Mouse (Mus musculus) forelimb bud, embryonic 11.5 days (tissue): ENCODE data around the gene Il34.
A peak's percentile ranks its signal among the peaks of the same experiment; 100 is the strongest.
"Not testable (repeated sequence)": the region's sequence is repeated elsewhere in the genome, so short reads cannot be mapped to it uniquely, and the experiment has no call there.

Source experiments
- DNase-seq: peaks from one replicate; pipeline ENCODE4 v3.0.0-alpha.2; 2012; ENCODE audit warnings: low read depth, low spot score

Il34 gene

DNA sequence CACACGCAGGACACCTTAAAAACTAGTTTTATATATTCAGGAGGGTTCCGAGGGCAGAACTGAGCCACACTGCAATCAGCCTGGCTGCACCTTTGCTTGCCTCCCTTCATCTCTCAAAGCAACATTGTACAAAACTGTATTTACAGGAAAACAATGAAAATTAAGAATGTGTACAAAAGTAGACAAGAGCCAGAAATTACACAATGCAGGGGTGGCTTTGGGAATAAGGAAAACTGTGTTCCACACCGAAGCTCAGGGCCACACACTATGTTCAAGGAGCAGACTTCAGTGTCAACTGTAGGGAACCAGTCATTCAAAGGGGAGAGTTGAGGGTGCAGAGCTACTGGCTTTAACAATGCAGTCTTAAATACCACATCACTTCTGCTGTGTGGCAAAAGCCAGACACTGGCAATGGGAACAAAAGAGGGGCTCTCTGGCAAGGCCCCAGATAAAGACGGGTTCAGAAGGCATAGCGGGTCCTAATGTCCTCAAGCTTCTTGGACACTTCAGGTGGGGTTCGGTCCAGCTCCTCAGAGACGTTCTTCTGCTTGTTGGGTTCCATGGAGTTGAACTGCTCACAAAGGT is 4.8 kb upstream of the Il34 start:
- DNase-seq = no peak

DNA sequence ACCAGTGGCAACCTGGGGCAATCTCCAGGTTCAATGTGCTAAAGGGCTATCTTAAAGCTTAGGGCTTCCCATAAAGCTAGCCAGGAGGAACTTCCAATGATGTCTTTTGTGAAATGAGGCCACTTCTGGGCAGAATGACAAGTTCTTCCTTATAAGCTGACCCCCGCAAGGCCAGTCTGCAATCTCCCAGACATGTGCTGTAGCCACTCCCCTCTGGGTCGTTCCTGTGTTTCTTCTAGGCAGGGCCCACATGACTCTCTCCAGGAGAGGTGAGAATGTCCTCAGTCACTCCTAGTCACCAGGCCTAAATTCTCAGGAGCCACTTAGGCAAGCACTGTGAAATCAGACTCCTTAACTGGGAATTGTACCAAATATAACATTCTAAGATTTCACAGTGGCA is 4.1 kb upstream of the Il34 start:
- DNase-seq = no peak

DNA sequence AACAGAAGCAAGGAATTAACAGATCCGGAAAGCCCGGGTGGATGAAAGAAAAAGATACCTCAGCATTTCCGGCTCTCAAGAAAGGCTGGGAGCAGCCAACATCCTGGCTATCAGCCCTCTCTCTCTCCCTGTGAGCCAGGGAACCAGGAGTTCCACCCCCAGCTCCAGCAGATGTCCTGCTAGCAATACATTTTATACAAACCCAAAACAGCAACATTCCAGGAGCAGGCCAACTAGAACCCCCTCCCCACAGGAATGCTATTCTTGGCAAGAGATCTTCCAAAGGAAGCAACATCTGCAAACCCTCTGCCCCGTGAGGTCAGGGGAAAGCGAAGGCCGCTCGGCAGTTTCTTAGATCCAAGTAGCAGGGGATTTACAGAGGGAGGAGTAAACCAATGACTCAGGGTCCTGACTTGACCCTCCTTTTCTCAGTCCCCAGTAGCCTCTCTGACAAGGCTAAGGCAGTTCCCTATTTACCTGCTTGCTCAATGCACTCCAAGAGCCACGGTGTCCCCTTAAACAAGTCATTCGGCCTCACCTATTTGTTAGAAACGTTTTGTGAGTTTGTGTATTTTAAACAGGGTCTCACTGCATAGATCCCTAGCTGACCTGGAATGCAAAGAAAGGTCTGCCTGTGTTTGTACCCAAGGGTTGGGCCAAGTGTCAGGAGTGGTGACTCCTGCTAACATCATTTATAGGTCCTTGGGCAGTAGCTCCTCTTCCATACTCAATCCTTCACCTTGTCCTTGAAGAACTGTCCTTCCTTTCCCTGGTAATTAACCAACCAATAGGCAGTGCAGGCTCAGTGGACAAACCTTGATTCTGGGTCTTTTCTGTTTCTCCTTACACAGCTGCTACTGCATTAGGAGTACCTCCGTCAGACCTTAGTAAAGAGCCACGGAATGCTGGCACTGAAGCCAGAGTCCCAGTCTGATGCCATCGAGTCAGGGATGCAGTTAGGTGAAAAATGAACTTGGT is 3.1 kb upstream of the Il34 start:
- DNase-seq = peak; percentile 7

DNA sequence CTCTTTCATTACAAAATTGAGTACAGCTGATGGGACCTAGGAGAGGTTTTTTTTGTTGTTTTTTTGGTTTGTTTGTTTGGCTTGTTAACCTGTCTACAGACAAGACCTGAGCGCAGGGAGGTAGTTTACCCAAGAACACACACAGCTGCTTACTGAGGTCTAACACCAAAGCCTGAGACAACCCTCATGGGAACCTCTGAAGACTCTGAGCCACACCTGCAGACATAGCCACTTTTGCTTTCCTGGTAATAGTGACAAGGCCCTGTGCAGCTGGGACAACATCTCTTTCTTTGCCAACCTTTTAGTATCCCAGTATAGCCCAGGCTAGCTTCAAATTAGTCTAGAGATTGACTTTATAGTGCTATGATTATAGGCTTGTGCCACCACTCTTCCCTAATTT is 422 bp upstream of the Il34 start:
- no peak for DNase-seq

DNA sequence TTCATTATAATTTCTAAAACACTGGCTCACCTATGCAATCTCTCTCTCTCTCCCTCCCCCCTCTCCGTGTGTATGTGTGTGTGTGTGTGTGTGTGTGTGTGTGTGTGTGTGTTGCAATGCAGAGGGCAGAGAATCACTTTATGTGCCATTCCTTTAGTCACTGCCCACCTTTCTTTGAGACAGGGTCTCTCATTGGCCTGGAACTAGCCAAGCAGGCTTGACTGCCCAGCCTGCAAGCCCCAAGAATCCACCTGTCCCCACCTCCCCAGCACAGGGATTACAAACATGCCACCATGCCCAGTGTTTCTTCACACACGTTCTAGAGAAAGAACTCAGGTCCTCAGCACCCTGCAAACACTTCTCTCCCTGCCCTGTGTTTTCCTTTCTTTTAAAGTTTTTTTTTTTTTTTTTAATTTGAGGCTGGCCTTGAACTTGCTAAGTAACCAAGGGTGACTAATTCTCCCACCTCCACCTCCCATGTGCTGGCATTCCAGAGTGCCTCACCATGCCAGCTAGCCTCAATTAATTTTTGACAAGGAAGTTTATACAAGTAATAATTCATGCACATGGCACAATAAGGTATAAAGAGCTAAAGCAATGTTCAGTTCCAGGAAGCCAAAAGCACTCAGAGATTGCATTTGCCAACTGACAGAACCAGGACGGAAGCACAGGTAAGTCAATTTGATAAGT is 754 bp downstream of the Il34 start:
- no peak for DNase-seq

DNA sequence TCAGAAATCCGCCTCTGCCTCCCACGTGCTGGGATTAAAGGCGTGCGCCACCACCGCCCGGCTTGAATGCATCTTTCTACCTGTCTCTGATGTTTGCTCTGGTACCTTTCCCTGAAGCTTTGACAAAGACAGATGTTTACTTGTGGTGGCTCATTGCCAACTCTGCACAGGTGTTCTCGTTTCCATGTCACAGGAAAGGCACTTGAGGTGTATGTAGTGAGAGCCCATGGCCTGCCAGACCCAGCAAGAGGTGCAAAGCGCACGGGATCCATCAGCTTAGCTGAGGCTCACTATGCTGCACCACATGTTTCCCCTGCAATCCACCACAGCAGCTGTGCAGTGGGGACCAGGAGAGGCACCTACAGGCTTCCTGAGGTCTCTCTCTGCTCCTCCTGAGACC is 1.9 kb downstream of the Il34 start:
- DNase-seq = no peak

DNA sequence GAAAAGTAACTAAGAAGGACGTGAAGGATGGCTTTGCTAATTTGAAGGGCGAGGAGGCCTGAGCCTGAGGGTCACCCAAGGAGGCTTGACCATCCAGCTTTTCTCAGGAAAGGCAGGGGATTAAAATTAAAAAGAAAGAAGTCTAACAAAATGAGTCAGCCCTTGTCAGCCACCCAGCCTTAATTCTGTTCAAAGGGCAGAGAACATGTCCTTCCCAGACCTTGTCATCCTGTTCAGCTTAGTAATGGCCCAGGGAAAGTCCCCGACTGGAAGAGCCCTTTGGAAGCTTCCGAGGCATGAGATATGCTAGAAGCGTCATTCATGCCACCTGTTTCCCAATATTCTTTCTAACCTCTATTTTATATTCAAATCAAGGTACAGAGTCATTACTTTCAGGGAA is 2.7 kb downstream of the Il34 start:
- DNase-seq = no peak

DNA sequence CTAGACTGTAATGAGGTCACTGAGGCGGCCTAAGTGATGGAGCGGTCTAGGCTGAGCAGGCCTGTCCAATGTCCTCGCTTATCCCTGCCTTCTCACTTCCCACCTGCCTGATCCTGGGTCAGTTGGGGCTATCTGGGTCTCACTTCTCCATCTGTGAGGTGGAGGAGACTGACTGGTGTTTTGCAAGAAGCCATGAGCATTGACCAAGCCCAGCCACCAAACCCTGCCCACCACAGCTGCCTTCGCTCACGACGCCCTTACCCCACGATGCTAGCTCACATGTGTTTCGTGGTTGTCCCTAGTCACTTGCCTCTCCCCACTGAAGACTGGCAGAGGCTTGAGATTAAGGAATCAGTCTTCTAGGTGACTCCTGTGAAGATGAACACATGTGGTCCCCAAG is 8.6 kb downstream of the Il34 start:
- no peak for DNase-seq

DNA sequence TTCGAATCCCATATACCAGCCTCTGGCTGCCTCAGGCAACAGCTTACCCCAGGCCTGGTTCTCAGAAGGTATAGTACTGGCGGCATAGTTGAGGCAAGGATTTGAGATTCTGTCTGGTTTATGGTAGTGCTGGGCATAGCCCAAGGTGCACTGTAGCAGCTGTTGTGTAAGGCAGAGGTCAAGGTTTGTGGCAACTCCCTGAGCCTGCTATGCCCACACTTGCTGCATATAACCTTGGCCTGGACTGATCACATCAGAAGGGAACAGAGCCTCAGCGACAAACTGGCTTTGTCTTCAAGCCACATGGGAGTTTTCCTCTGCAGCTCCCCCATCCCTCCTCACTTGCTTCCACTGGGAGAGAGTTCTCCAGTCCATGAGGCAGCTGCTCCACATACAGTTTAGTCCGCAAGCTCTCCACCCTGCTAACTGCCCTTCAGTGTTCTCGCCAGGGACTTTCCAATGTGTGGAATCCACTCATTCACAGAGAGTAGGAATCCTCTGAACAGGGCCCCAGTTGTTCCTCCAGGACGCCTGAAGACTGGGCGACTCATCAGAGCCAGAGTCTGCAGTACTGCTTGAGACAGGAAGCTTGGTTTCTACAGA is 11.3 kb downstream of the Il34 start:
- DNase-seq = no peak

DNA sequence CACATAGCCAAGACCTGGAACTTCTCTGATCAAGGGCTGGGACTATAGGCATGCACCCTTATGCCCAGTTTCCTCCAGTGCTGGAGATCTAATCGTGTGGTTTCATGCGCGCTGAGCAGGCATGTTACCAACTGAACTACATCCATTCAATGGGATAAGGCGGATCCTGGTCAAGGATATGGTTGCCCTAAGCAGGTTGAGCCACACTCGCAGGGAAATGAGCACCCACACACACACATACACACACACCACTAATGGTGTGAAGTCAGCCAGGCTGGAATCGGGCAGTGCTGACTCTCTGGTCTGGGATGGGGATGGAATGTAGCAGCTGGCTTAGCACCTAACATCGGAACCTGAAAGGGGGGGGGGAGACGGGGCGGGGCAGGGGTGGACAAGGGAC is 11.8 kb downstream of the Il34 start:
- no peak for DNase-seq

DNA sequence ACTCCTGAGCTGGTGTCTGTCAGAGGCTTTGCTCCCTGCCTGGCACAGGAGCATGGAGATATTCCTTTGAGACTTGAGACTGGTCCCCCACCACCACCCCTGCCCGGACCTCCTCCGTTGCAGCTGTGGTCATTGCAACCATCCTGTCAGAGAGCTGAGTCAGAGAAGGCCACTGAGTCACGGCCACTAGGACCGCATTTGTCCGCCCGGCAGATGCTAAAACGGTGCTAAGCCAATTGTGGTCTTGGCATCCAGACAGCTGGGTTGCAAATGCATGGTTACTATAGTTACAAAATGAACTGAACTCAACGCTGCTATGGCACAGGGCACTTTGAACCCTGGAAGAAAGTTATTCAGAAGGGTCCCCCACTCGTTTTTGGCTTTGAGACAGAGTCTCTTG is 12.2 kb downstream of the Il34 start:
- DNase-seq = no peak

DNA sequence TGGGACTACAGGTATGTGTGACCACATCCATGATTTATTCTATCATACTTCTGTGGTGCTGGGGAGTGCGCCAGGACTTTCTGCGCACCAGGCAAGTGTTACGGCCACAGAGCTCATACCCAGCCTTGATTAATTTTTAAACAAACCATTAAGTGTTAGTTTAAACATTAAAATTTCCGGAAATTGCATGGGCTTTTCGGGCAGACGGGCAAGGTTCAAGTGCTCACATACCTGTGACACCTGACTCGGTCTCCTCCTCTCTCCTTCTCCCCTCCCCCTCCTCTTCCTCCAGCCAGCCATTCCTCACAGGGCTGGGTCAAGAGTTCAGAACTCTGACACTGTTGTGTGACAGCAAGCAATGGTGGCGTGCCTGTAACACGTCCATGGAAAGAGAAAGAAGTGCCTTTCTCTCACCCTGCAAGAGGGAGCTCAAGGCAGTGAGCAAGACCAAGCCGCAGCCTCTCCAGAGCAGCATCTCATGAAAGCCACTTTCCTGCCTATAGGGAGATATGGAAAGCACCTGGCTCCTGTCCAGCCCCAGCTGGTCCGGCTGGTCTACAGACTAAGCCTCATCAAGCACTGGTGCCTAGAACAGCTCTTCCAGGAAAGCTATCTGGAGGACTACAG is 13.0 kb downstream of the Il34 start:
- DNase-seq = no peak

DNA sequence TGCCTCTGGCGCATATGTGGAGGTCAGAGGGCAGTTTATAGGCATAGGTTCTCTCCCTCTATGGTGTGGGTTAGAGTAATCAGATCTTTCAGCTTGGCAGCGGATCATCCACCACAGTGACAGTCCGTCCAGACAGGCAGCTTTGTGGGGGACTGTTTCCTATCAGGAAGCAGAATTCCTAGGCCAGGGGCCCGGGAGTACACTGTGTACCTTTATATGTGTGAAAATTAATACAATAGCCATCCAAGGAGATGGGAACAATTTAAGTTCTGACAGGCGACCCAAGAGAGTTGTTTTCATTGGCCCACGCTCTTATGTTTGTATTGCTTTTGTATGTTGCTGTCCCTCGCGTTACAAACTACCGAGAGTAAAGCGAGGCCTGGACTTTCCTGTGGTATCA is 14.6 kb downstream of the Il34 start:
- no peak for DNase-seq

DNA sequence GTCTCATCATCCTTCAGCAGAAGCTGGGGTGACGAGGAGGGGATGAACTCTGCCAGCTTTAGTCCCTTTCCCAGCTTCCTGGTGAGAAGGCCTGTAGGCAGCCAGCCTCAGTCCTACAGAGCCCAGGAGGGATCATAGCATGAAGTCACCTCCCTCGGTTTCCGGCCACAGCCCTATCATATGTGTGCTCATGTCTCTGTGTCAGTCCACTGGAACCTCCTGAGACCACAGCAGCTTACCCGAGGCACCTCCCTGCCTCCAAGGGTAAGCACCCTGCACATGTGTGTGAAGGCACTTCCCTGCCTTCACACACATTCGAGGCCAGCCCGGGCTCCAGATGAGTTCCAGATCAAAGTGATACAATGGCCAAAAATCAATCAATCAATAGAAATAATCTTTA is 15.5 kb downstream of the Il34 start:
- no peak for DNase-seq

DNA sequence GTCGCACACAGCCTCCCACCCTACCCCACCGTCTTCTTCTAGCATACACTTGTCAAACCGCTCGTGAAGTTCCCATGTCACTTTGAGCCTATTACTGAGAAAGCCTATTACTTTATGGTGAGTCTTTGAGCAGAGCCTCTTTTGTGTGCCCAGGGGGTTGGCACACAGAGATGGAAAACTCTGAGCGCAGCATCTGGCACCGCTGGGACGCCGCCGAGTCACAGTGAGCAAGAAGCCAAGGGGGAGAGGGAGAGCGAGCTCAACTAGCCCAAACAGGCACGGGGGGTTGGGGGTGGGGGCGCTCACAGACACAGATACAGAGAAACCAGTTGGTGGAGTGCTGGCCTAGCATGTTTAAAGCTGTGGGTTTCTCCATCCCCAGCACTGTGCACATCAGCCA is 16.2 kb downstream of the Il34 start:
- no peak for DNase-seq

DNA sequence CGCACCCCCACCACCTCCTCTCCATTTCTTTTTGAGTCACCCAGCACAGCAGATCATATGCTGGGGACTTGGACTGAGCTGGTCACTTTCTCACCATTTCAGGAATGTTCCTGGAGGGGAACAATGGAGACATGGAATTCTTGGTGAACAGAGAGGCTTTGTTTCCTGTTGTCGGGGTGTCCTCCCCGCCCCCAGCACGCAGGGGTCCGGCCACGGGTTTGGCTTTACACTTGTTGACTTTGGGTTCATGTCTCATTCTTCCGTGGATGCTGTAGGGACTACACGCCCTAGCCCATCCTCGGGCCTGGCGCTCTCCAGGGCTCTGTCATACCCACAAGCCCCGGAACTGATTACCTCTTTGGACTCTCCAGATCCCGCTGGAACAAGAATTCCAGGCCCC is 16.7 kb downstream of the Il34 start:
- no peak for DNase-seq

DNA sequence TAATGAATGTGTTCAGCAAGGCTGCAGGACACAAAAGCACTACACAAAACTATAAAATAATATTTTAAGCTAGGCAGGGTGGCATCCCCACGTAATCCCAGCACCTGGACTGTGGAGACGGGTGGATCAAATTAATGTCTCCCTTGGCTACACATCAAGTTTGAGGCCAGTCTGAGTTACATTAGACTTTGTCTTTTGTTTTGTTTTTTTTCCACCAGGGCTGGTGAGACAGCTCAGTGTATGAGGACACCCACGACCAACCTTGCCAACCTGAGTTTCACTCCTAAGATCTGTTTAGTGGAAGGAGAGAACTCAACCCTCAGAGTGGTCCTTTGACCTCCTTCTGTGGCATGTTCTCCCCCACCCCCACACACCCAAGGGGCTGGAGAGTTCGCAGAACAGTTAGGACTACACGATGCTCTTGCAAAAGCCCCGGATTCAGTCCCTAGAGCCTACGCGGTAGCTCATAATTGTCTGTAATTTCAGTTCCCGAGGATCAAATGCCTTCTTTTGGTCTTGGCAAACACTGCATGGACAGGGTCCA is 18.2 kb downstream of the Il34 start:
- no peak for DNase-seq

DNA sequence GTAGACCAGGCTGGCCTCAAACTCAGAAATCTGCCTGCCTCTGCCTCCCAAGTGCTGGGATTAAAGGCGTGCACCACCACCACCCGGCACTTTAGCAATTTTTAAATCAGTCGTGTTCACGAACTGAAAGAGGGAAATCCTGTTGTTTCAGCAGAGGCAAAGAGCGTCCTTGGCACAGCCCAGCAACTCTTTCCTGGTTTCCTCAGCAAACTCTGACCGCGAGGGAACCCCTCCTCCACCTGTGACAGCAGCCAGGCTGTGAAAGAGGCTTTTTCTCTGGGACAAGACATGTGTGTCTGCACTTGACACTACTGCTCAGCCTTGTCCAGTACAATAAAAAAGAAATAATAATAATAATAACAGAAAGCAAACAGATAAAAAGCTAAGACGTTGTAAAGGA is 18.8 kb downstream of the Il34 start:
- DNase-seq = no peak

DNA sequence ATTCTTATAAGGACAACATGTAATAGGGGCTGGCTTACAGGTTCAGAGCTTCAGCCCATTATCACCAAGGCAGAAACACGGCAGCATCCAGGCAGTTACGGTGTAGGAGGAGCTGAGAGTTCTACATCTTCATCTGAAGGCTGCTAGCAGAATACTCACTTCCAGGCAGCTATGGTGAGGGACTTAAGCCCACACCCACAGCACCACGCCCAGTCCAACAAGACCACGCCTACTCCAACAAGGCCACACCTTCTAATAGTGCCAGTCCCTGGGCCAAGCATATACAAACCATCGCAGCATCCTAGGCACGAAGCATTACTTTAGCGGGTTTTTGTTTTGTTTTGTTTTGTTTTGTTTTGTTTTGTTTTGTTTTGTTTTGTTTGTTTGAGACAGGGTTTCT is 19.2 kb downstream of the Il34 start:
- not testable (repeated sequence) for DNase-seq

DNA sequence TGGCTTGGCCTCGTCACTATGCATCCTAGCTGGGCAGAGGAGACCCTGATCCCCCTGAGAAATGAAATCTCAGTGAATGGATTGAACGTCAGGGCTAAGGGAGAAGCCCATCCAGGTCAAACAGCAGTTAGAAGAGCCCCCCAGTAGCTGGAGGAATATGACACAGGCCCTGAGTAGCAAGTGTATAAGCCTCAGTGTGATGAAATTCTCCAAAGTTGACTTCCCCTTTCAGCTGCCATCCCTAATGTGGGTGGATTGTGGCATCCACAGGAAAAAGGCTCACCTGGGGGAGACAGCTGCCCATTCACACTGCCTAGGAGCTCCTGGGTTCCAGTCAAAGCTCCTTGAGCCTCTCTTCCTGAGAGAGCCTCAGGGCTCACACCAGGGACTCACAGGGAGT is 20.4 kb downstream of the Il34 start:
- no peak for DNase-seq

DNA sequence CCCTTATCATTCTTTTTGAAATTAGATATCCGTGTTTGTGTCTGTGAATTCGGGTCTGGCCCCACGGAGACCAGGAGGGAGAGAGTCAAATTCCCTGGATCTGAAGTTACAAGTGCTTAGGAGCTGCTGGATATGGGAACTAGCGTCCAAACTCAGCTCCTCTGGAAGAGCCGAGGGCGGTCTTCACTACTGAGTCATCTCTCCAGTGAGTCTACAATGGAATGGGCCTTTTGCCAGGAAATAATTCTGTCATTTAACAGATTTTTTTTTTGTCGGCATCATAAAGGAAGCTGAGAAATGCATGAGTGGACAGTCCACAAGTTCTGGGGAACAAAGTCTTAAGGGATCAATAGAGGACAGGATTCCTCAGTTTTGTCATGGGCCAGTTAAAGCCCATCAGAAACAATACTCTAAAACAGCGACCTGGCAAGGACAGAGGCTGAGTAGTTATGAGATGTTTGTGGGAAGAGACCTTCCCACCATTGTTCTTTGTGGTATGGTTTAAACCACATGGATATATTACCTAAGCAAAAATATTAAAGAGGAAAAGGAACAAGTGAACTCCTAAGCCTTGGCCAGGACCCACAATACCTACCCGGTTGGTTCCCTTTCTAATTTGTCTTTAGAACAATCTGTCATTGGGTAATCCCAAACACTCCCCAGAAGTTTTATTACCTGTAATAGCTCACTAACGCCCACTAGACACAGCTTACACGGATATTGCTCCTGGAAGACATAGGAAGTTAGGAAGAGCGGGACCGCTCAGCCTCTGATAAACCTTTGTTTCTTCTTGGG is 25.6 kb downstream of the Il34 start:
- DNase-seq = no peak
